Mouse (Mus musculus) testis, postnatal 14 days (tissue): ENCODE results near the gene Ovol2.
A peak's percentile ranks its signal among the peaks of the same experiment; 100 is the strongest.

Experiments
- DNase-seq: peaks from one replicate; pipeline ENCODE4 v3.0.0; 2021; ENCODE audit warnings: low spot score

Ovol2 gene

DNA sequence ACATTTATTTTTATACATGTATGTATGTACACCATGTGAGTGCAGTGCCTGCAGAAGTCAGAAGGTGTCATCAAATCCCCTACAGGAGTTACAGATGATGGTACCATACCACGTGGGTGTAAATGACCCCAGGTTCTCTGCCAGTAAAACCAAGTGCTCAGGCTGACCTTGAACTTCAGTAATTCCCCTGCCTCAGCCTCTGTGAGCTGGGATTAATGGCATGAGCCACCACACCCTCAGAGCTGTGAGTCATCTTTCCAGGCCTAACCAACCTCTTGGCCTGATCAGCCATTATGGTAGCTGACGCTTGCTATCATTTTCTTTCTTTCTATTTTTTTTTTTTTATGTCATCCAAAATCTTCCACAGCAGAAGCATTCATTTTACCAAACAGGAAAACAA lies 20.6 kb downstream of the Ovol2 start:
- no peak for DNase-seq

DNA sequence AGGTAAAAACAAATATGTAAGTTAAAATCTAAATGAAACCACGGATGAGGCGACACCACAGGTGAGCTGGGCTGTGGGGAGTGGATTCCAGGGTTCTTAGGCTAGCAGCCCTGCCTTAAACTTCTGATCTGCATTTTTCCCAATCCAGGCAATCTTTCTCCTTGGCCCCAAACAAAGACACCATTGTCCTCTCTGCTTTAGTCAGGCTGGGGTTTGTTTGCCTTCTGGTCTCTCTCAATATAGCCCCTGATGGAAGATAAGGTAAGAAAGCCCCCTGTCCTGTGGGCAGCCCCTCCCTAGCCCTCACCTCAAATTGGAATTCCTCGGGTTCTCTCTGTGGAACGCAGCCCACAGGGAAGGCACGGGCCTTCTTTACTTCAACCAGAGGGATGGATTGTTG lies 21.7 kb downstream of the Ovol2 start:
- DNase-seq, result no peak

DNA sequence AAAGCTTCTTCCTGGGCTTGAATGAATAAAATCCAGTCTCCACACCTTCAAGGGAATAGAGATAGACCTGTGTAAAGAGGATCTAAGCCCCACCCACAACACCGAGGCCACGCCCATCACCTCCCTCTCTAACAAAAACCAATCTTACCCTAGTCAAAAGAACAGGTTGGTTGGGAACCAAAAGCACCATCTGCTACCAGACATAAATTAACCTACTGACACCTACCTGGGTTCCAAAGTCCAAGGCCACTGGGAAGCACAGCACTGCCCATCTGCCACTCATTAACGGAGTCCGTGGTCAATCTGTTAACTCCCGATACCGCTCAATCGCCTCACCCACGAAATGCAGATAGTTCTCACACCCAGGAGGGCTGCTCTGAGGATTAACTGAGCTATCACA lies 23.4 kb downstream of the Ovol2 start:
- DNase-seq, result no peak

- no peak for DNase-seq
Measured at GRCm38 (mm10) chr2:144305721-144306294, 26.1 kb downstream of the Ovol2 start.

GRCm38 (mm10) chr2:144301101-144301500 lies 30.8 kb downstream of the Ovol2 start:
- DNase-seq, result no peak

DNA sequence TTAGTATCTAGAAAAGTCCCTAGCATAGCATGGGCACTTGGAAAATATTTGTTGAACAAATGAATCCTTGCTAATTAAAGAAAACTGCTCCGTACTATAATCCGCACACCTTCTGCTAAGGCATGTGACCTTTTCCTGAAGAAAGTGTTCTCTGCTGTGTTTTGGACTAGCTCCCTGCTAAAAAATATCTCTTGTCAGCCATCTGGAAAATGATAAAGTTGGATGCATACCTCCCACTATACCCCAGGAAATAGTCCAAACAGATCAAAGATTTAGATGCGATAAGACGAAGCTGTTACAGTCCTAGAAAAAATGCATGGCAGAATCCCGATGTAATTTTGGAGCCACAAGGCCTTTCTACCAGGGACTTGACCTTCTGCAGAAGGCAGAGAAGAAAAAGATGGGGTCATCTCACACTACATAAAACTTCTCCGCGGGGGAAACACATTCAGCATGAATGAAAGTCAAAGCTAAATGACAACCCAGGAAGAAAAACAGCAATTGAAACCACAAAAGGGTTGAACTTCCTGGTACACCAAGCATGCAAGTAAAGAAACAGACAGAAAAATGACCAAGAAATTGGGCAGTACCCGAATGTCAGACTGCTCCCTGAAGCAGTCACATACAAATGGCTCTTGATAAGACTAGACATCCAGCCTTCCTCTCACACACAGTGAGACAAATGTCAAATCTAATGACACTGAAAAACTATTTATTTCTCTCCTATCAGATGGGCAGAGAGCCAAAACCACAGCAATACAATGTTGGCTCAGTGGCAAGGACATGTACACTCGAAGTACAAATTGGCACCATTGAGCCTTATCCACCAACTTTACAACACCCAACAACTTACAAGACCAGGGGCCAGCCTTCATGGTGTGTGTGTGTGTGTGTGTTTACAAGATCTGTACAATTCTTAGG lies 31.9 kb downstream of the Ovol2 start:
- no peak for DNase-seq

DNA sequence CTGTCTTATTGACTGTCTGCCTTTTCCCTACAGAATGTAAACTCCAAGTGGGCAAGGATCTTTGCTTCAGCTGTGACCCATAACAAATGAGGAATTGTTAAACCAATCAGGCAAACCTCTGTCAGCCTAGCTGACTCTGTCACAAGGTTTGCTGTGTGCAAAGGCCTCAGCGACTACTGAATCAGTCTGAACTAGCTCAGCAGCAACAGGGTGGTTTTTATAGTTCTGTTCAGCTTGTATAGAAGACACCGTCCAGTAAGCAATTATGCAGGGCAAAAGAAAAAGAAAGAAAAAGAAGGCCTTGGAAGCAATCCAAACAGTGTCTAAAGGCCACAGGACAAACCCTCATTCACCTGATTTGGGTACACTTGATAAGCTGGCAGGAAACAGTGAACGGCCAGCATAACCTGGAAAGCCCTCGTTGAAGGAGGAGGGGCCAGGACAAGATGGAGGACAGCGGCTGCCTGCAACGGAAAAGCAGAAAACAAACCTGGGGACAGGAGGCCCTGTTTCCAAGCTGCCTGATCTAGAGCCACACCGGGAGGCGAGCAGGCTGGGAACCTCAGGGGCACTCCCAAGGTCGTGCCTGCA lies 36.7 kb downstream of the Ovol2 start:
- no peak for DNase-seq

DNA sequence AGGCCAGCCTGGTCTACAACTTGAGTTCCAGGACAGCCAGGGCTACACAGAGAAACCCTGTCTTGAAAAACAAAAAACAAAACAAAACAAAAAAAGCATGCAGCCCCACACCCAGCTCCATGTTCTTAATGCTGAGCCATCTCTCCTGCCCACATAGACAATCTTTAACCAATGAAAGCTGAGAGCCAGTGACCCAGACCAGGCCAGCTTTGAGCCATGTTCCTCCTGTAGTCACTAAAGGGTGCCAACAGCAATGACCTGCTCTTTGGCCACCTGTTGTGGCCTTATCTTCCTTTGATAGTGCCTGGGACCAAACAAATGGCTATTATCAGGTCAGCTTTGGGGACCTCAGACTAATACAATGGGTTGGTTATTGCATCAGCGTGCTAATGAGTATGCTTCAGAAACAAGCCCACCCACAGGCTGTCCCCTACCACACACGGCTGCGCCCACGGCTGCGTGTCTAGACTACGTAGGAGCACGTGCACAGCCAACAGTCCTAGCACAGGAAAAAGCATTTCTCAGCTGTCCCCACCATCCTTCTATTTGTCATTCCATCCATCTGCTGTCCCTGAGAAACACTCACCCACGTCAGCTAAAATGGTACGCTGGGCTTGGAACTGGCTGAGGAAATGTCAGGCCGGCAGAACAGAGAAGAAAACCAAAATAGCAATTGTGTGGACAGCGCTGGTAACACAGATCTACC lies 40.2 kb downstream of the Ovol2 start:
- no peak for DNase-seq

GRCm38 (mm10) chr2:144290321-144290720 lies 41.6 kb downstream of the Ovol2 start:
- DNase-seq, result no peak

GRCm38 (mm10) chr2:144281417-144281816 lies 50.5 kb downstream of the Ovol2 start:
- no peak for DNase-seq

GRCm38 (mm10) chr2:144280568-144280967 lies 51.4 kb downstream of the Ovol2 start:
- DNase-seq, result no peak

GRCm38 (mm10) chr2:144279742-144280141 lies 52.2 kb downstream of the Ovol2 start:
- peak; percentile 78 for DNase-seq

DNA sequence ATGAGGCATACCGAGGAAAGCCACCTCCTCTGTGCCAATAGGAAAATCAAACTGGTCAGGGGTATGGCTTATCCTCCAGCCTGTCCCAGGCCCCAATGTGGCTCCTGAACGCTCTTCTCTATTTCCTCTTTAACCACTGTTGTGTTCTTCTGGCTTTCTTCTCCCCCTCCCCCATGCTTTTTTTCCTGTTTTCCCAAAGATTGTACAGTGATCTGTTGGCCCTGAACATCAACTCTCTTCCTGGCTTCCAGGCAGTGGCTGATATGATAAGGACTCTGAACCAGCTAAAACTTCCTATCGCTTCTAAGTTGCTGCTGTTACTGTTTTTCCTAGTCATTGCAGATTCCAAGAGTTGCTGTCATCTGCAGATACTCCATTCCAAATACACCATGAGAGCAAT lies 55.1 kb downstream of the Ovol2 start:
- DNase-seq, result no peak

DNA sequence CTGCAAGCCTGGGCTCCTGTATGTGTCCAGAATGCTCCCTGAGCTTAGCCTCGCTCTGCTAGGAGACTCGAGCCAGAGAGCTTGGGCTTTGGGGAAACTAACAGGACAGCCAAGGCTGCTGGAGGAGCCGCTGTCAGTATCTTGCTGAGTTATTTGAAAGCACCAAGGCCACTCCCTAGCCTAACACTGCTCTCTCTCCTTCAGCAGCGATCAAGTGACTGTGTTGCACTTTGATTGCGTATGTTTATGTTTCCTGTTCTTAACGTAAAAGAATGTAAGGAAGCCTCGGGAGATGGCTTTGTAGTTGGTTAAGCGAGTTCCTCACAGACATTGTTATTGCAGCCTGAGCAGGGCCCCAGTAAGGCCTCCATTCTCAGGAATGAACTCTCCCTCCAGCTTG lies 57.2 kb downstream of the Ovol2 start:
- DNase-seq, result no peak

DNA sequence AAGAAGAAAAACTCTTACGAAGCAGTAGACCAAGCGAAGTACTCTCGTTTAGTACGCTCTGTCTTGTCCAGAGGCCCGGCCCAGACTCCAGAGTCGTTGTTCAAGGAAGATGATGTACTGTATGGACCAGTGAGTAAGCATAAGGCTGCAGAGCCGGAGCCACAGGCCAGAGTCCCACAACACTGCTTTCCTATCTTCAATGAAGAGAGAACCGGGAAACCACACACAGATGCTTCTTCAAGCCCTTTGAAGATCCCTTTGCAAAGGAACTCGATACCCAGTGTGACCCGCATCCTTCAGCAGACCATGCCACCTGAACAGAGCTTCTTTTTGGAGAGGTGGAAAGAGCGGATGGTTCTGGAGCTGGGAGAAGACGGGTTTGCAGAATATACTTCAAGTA lies 59.9 kb downstream of the Ovol2 start:
- DNase-seq, result no peak

DNA sequence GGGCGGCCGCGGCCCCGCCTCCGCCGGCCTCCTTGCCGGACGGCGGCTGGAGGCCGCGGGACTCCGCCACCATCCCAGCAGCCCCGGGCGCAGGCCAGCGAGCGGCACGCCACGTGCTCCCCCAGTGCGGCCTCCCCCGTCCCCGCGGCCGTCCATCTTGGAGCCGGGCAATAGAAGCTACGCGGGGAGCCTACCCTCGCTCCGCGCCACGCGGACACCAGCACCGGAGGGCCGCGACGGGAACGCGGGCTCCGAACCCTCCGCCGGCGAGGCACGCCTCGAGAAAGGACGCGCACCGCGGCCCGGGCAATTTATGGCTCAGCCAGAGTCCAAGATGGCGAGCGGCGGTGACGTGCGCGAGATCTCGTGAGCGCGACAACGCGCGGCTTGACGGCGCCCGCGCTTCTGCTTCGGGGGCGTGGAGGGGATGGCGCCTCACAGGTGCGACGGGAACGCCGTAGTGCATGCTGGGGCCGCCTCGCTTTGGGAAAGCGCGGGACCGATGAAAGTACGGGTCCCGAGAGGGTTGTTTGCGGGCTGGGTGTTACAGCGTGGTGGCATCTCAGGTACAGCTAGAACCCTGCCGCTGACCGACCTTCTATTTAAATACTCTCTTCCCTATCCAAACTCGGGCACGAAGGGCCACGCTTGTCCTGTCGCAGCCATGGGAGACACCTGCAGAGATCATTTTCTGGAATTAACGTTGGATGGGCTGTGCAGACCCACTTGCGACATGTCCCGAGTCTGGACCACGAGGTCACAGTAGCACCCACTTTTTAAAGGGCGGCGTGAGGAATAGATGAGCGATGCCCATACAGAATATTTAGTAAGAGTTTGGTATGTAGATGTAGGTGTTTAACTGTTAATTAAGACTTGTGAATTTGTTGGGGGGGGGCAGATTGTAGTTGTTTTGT lies 61.2 kb downstream of the Ovol2 start, which contains the start of the genes Mgme1 and Snx5:
Gene Mgme1, plus strand, starts transcription at position 157 of the 914 bp plus-strand sequence.
Gene Snx5, minus strand, starts transcription at position 400 of the 914 bp plus-strand sequence.
- peak; percentile 96 for DNase-seq

- DNase-seq, result no peak
Measured at GRCm38 (mm10) chr2:144269679-144270475, 62.1 kb downstream of the Ovol2 start.

DNA sequence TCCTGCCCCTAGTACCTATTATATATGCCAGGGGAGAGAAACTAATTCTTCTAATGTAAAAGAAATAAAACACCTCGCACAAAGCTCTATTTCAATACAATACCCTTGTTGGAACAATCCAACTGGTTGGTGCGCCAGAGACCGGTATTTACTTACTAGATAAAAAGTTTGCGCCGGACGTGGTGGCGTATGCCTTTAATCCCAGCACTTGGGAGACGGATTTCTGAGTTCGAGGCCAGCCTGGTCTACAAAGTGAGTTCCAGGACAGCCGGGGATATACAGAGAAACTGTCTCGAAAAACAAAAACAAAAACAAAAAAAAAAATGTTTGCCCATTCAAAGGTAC lies 62.7 kb downstream of the Ovol2 start:
- DNase-seq, result no peak

DNA sequence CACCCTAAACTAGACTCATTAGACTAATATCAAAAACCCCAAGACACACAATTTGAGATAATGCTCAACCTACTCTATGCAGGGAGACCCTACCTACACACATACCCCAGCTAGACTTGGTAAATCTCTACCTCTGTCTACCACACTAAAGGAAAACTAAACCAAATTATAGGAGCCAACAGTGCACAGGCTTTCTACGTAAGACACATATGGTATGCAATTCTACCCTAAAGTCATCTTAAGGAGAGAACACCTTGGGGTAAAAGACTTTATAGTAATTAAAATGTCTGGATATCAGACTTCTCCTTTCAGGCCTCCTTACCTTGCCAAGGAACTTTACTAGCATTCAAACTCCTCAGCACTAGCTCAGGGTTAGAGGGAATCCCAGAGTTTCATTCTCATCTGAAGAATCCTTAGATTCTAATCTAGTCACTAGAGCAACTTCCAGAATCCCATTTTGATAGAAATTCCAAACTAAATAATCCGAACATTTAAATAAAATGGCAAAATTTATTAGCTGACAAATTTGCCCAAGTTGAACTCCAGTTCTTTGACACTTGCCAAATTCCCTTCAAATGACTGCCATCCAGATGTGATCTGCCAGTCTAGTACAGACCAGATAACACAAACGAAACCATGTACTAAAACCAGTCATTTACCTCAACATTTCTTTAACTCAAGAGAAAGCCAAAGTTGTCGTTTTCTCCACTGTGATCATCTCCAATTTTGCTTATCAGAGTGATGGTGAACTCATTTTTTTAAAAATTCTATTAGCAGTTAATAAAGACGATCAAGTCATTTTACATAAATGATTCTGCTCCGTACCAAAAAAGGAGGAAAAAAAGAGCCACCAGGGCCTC lies 63.3 kb downstream of the Ovol2 start:
- DNase-seq, result no peak

DNA sequence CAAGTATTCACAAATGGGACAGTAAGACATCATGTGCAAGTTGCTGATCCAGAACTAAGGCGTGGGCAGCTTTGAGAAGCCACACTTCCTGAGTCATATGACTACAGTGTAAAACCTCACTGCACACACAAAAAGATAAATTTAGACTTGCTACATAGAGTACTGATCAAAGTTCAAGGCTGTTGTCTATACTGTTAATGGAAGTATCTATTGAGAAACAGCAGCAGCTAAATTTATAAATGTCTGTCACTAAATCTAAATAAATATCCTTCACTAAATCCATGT lies 64.3 kb downstream of the Ovol2 start:
- DNase-seq, result no peak
